Mouse (Mus musculus) urinary bladder, postnatal 10 days (tissue): ENCODE results near the gene Nek8.
"Not testable (repeated sequence)": the region's sequence is repeated elsewhere in the genome, so short reads cannot be mapped to it uniquely, and the experiment has no call there.

Experiments
- DNase-seq: peaks from one replicate; pipeline ENCODE4 v3.0.0; 2022; ENCODE audit warnings: low spot score

Gene Nek8

GRCm38 (mm10) chr11:78176402-78176862, at the start of gene Nek8, which contains the start of gene Tlcd1:
Gene Nek8, minus strand, starts transcription at chr11:78176675.
Gene Tlcd1, plus strand, starts transcription at chr11:78176711.
- no peak for DNase-seq

GRCm38 (mm10) chr11:78223586-78223985, 47.1 kb upstream of the Nek8 start:
- no peak for DNase-seq

DNA sequence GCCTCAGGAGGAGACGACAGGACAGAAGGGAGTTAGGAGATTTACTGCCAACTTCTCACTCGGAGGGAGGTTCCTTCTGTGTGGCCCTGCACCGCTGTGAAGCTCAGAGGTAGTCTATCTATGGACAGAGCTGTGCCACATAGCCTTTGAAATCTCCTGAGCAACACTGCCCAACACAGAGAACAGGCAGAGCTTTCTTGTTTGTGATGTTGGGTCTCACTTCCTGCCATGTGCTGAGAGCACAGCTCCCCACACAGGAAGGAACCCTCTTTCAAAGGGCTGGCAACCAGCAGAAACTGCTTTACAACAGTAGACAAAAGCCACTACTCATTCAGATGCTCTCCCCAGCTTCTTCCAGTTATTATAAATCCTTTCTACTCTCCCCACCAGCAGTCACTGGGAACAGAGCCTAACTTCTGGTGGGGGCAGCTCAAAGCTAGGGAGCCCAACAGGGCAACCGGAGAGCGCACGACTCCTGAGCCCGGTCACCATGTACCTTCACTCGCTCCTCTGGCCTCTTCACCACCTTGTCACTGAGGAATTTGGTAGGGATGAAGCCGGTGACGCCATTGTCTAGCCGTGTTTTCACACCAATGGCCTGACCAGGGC, 39.3 kb upstream of the Nek8 start:
- DNase-seq: no peak

- no peak for DNase-seq
Measured at GRCm38 (mm10) chr11:78213086-78213817, 36.8 kb upstream of the Nek8 start.

GRCm38 (mm10) chr11:78211513-78211912, 35.0 kb upstream of the Nek8 start:
- no peak for DNase-seq

GRCm38 (mm10) chr11:78210615-78211014, 34.1 kb upstream of the Nek8 start:
- no peak for DNase-seq

GRCm38 (mm10) chr11:78209886-78210285, 33.4 kb upstream of the Nek8 start:
- no peak for DNase-seq

GRCm38 (mm10) chr11:78207190-78207589, 30.7 kb upstream of the Nek8 start:
- no peak for DNase-seq

- no peak for DNase-seq
Measured at GRCm38 (mm10) chr11:78205361-78206206, 29.1 kb upstream of the Nek8 start.

DNA sequence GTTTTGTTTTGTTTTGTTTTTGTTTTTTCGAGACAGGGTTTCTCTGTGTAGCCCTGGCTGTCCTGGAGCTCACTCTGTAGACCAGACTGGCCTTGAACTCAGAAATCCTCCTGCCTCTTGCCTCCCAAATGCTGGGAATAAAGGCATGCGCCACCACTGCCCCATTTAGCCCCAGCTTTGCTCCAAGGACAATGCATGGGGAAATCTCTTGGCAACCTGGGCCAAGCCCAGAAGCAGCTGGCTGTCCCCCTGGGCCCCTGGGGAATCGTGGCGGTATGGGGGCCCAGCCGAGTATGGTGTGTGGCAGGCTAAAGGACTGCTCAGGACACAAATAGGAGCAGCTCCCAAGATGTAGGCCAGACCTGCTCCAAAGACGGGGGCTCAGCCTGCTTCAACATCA, 27.8 kb upstream of the Nek8 start:
- DNase-seq: no peak

DNA sequence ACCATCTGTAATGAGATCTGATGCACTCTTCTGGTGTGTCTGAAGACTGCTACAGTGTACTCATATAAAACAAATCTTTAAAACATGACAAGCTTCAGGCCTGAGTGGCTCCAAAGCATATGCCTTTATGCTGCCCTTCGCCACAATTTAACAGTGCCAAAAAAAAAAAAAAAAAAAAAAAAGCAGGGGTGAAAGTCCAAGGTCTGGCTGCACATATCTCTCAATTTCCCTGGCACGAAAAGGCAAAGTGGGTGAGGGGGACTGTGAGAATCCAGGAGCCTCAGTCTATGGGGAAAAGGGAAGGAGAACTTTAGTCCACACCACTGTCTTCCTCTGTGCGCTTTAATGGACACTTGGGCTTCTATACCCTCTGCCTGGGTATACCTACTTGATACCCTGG, 25.9 kb upstream of the Nek8 start:
- no peak for DNase-seq

DNA sequence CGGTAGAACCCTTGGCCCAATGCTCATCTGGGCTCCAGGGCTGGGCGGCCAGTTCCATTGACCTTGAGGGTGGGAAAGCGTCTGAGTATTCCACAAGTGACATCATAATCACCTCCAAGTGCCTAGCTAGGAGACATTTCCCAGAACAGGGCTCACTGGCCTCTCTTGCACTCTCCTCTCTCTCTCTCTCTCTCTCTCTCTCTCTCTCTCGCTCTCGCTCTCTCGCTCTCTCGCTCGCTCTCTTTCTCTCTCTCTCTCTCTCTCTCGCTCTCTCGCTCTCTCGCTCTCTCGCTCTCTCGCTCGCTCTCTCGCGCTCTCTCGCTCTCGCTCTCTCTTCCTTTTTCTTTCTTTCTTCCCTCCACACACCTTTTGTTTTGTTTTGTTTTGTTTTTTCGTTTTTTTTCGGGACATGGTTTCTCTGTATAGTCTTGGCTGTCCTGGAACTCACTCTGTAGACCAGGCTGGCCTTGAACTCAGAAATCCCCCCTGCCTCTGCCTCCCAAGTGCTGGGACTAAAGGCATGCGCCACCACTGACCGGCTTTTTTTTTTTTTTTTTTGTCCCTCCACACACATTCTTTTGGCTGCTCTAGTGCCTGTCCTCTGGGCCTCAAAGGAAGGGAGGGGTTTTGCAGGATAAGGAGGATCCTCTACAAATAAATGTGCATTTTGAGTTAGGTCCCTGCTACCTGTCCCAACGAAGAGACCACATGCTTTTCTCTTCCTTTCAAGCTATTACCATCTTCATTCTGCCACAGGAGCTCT, 18.8 kb upstream of the Nek8 start:
- no peak for DNase-seq

DNA sequence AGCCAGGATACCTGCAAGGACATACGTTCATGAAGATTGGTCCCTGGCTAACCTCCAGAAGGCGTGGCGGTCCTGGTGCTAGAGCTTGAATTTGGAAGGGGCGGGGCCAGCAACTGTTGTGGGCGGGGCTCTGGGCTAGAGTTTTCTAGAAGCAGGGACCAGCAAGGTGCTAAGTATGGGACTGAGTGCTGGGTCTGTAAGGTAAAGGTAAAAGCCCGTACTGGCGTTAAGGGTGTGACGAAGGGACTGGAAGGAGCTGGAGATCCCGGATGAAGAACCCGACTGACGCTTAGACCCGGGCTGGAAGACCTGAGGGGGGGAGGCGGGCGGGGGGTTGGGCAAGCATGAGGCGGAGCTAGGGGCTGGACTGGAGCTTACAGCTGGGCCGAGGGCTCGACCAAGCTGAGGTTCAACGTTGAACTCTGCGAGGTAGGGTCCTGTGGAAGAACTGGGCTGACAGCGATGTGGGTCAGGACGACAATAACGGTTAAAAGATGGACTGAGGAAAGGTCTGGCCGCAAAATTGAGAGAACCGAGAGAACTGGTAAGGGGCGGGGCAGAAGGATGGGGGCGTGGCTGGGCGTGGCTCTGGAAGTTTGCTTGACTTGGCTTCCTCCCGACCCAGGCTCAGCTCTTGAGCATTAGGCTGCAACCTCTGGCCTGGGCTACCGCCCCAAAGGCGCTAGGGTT, 18.1 kb upstream of the Nek8 start:
- no peak for DNase-seq

GRCm38 (mm10) chr11:78193113-78193512, 16.6 kb upstream of the Nek8 start, which contains the start of gene Proca1:
Gene Proca1, plus strand, starts transcription at chr11:78193392.
- no peak for DNase-seq

- DNase-seq: no peak
Measured at GRCm38 (mm10) chr11:78190041-78190440, 13.6 kb upstream of the Nek8 start.

- no peak for DNase-seq
Measured at GRCm38 (mm10) chr11:78189234-78190040, 13.0 kb upstream of the Nek8 start.

DNA sequence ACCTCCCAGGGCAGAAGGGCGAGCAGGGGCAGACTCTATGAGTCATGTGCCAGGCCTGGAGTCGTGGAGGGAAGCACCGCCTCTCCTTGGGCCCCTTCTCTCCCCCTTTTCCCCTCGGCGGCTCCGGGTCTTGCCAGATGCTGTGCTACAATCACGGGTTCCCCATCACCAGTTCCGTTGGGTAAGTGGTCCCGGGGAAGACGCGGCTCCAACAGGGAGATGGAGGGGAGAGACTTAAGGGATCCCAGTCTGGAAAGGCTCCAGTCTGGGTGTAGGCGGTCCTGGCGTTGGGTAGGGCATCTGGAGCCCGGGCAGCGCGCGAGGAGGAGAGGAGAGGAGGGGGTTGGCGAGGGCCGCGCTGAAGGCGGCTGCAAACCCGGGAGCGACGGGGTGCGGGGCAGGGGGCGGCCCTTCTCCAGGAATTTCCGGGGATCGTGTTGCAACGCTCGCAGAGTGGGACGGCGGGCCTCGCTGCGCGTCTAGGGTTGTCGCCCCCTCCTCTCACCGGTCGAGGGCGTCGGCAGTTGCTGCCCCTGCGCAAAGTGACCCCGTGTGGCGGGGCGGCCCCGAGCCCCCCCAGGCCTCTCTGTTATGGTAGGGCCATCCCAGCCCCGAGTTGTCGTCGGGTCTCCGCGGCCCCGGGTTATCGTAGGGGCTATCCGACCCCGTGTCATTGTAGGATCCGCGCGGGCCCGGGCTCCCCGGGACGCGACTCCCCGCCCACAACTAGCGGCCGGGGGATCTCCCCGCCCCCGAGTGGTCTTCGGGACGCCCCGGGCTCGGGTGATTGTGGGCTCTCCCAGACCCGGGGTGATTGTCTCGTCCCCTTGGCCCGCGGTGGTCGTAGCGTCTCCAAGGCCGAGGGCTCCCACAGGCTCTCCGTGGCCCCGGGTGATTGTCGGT, 12.1 kb upstream of the Nek8 start, which contains the start of gene Rab34:
Rab34 (plus strand) TSS at position 100 of the 903 bp plus-strand sequence.
- DNase-seq: no peak

DNA sequence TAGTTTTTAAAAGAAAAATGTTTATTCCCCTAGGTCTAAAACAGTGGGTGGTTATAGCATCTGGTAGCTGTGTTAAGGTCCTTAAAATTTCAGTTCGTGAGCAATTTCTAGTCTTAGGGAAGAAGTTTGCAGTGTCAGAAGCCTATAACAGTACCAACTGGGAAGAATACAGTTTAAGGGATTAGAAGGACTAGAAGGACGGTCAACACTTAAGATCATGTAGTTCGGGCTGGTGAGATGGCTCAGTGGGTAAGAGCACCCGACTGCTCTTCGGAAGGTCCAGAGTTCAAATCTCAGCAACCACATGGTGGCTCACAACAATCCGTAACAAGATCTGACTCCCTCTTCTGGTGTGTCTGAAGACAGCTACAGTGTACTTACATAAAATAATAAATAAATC, 8.2 kb upstream of the Nek8 start:
- not testable (repeated sequence) for DNase-seq

GRCm38 (mm10) chr11:78183884-78184514, 7.5 kb upstream of the Nek8 start:
- no peak for DNase-seq
